Mouse (Mus musculus) MEL (cell line): ENCODE data around the gene Prickle2.

Experiments used
- CHD2 ChIP-seq: IDR thresholded peaks from 2 replicates; pipeline ENCODE4 v1.6.1; 2011; ENCODE audit warnings: low read length, improper control_type of control experiment
- CTCF ChIP-seq, 3 experiments: IDR thresholded peaks in 2 of 3; conservative IDR thresholded peaks in 1 of 3; 2 replicates each; pipeline ENCODE4 v1.5.1; 2011 to 2012; ENCODE audit warnings: low read length in 3 of 3, low read depth in 2 of 3, mild to moderate bottlenecking in 2 of 3, improper control_type of control experiment in 1 of 3, inconsistent platforms in 1 of 3, mixed read lengths in 1 of 3, moderate library complexity in 1 of 3; ENCODE audit not compliant: control insufficient read depth in 1 of 3, insufficient read depth in 1 of 3, poor library complexity in 1 of 3, severe bottlenecking in 1 of 3
- E2F4 ChIP-seq: IDR thresholded peaks from 2 replicates; pipeline ENCODE4 v1.6.1; 2011; ENCODE audit warnings: low read depth, low read length, improper control_type of control experiment, borderline replicate concordance
- EP300 ChIP-seq, 2 experiments: IDR thresholded peaks; 2 replicates each; pipeline ENCODE4 v1.6.1; 2011; ENCODE audit warnings: improper control_type of control experiment in 2 of 2, low read length in 2 of 2, low read depth in 1 of 2, mild to moderate bottlenecking in 1 of 2
- HCFC1 ChIP-seq: IDR thresholded peaks from 2 replicates; pipeline ENCODE4 v1.6.1; 2012; ENCODE audit warnings: low read depth, mild to moderate bottlenecking, inconsistent platforms, low read length, improper control_type of control experiment, moderate library complexity
- MAZ ChIP-seq: IDR thresholded peaks from 2 replicates; pipeline ENCODE4 v1.6.1; 2012; ENCODE audit warnings: low read depth, mild to moderate bottlenecking, inconsistent platforms, low read length, improper control_type of control experiment
- POLR2A ChIP-seq, 2 experiments: IDR thresholded peaks; 2 replicates each; pipeline ENCODE4 v1.6.1; 2011 to 2012; ENCODE audit warnings: low read length in 2 of 2, mild to moderate bottlenecking in 2 of 2, control low read depth in 1 of 2, improper control_type of control experiment in 1 of 2, low read depth in 1 of 2, moderate library complexity in 1 of 2; ENCODE audit not compliant: control insufficient read depth in 1 of 2, insufficient read depth in 1 of 2, poor library complexity in 1 of 2
- POLR2AphosphoS2 ChIP-seq: IDR thresholded peaks from 2 replicates; pipeline ENCODE4 v1.6.1; 2011; ENCODE audit warnings: low read length, improper control_type of control experiment
- TCF12 ChIP-seq: IDR thresholded peaks from 2 replicates; pipeline ENCODE4 v1.6.1; 2014; ENCODE audit warnings: low read depth, mild to moderate bottlenecking, inconsistent platforms, low read length, improper control_type of control experiment, moderate library complexity
- UBTF ChIP-seq: IDR thresholded peaks from 2 replicates; pipeline ENCODE4 v1.6.1; 2012; ENCODE audit warnings: low read depth, mild to moderate bottlenecking, inconsistent platforms, low read length, improper control_type of control experiment, moderate library complexity, borderline replicate concordance; ENCODE audit not compliant: insufficient read depth
- USF1 ChIP-seq: IDR thresholded peaks from 2 replicates; pipeline ENCODE4 v1.6.1; 2014; ENCODE audit warnings: low read depth, mild to moderate bottlenecking, inconsistent platforms, low read length, improper control_type of control experiment, moderate library complexity
- ZKSCAN1 ChIP-seq: IDR thresholded peaks from 2 replicates; pipeline ENCODE4 v1.6.1; 2012; ENCODE audit warnings: low read depth, mild to moderate bottlenecking, inconsistent platforms, low read length, improper control_type of control experiment, moderate library complexity

DNA sequence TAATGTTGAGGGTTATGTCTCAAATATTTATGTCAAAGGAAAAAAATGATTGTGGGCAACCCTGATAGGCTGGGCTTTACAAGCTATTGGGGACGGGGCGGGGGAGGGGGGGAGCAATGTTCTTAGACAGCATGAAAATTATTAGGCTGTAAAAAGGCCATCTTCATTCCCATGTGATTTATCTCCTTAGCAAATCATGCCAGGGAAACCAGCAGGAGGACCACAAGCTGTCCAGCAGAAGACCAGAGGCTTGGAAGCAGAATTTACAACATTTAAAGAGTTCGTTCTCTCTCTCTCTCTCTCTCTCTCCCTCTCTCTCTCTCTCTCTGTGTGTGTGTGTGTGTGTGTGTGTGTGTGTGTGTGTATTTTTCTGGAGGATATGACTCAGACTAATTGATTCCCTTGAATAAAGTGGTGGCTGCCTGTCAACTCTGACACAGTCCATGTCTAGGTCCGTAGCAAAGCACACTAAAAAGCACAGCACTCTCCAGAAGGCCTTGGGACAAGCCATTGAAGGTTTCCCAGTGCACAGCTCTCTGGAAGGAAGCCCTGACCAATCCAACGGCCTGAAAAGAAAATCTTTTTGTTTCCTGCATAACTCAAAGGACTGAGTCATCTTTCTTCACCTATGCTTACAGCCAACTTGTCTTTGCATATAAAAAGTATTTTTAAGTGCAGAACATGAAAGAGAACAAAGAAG, 163.4 kb downstream of the Prickle2 start:
- no peak for TF ChIP-seq CHD2
- no peak for TF ChIP-seq USF1
- TF ChIP-seq TCF12: no peak
- no peak for TF ChIP-seq CTCF (IDR thresholded peaks at IDR 0.05 in 2 of 3, conservative IDR thresholded peaks at IDR 0.05 in 1 of 3; ENCODE audit: control insufficient read depth in 1 of 3, insufficient read depth in 1 of 3, low read depth in 2 of 3, low read length in 3 of 3, poor library complexity in 1 of 3, severe bottlenecking in 1 of 3)
- TF ChIP-seq POLR2A (IDR thresholded peaks at IDR 0.05; ENCODE audit: control insufficient read depth in 1 of 2, insufficient read depth in 1 of 2, low read depth in 1 of 2, low read length in 2 of 2, poor library complexity in 1 of 2): no peak
- no peak for TF ChIP-seq MAZ
- no peak for TF ChIP-seq EP300 (IDR thresholded peaks at IDR 0.05; ENCODE audit: low read depth in 1 of 2, low read length in 2 of 2)
- no peak for TF ChIP-seq ZKSCAN1
- no peak for TF ChIP-seq HCFC1
- no peak for TF ChIP-seq UBTF
- TF ChIP-seq POLR2AphosphoS2: no peak
- TF ChIP-seq E2F4: no peak
